Mouse (Mus musculus) midbrain, postnatal 0 days (tissue): Measurements from ENCODE around the gene Fggy. TPM values are rescaled to one million over a fixed set of nuclear protein-coding genes. Genes with fewer than 3 reads are reported as not detected.

Source experiments
- ATAC-seq: fragments of 200-750 bp; cut with Nextera tagmentation; 2 replicates; pipeline ENCODE4 v1.8.0; 2017; ENCODE audit warnings: moderate number of reproducible peaks, mild to moderate bottlenecking, moderate TSS enrichment, moderate library complexity; ENCODE audit not compliant: low FRiP score
- DNase-seq: peaks from one replicate; pipeline ENCODE4 v3.0.0-alpha.2; 2015; ENCODE audit warnings: low spot score
- H3K27ac ChIP-seq: fragments of 300-500 bp; sonication (generic); 2 replicates; pipeline ENCODE4 v1.5.1; 2014; ENCODE audit warnings: low read depth, mild to moderate bottlenecking, low read length, mixed read lengths
- H3K27me3 ChIP-seq: fragments of 300-500 bp; sonication (generic); 2 replicates; pipeline ENCODE4 v1.6.1; 2014; ENCODE audit warnings: low read length, control low read depth, mixed read lengths; ENCODE audit not compliant: insufficient read depth
- H3K36me3 ChIP-seq: fragments of 300-500 bp; sonication (generic); 2 replicates; pipeline ENCODE4 v1.6.1; 2014; ENCODE audit warnings: low read length, control low read depth, mixed read lengths; ENCODE audit not compliant: insufficient read depth
- H3K4me1 ChIP-seq: fragments of 300-500 bp; sonication (generic); 2 replicates; pipeline ENCODE4 v1.6.1; 2014; ENCODE audit warnings: mild to moderate bottlenecking, control low read depth, antibody characterized with exemption, low read length, mixed read lengths; ENCODE audit not compliant: insufficient read depth
- H3K4me2 ChIP-seq: fragments of 300-500 bp; sonication (generic); 2 replicates; pipeline ENCODE4 v1.6.1; 2014; ENCODE audit warnings: low read depth, mild to moderate bottlenecking, low read length, mixed read lengths; ENCODE audit not compliant: poor library complexity, severe bottlenecking
- H3K4me3 ChIP-seq: fragments of 300-500 bp; sonication (generic); 2 replicates; pipeline ENCODE4 v1.5.1; 2014; ENCODE audit warnings: low read depth, mild to moderate bottlenecking, low read length, moderate library complexity
- H3K9ac ChIP-seq: fragments of 300-500 bp; sonication (generic); replicated peaks from 2 replicates; pipeline ENCODE4 v1.6.1; 2014; ENCODE audit warnings: mild to moderate bottlenecking, low read length, moderate library complexity, mixed read lengths; ENCODE audit not compliant: poor library complexity, severe bottlenecking
- H3K9me3 ChIP-seq: fragments of 300-500 bp; sonication (generic); 2 replicates; pipeline ENCODE4 v1.6.1; 2016; ENCODE audit warnings: low read length, control low read depth
- CTCF ChIP-seq: IDR thresholded peaks from 2 replicates; pipeline ENCODE4 v1.5.1; 2016; ENCODE audit warnings: antibody characterized with exemption, mild to moderate bottlenecking
- WGBS: fragments of 180-500 bp; shearing (Covaris S2); extraction: QIAGEN DNeasy Blood & Tissue Kit; methylation state at CpG from one replicate; pipeline ENCODE4 v1.1.7; 2014; 5-methylcytosine and 5-hydroxymethylcytosine counted together
- polyA plus RNA-seq: library from polyadenylated mRNA; unstranded; fragments of >200 nt; fragmentation: Nextera tagmentation; extraction: Ambion mirVana; gene quantifications from 2 replicates; pipeline ENCODE4 v1.2.1, GENCODE M21; 2015
- total RNA-seq: library from RNA; depleted of rRNA; stranded (reverse); fragments of >200 nt; gene quantifications from 2 replicates; pipeline ENCODE4 v1.2.3, GENCODE M21; 2014

Gene Fggy
- total and polyA plus RNA-seq, 2 experiments from 2014 or later, result 5.8 to 6.2 TPM

DNA sequence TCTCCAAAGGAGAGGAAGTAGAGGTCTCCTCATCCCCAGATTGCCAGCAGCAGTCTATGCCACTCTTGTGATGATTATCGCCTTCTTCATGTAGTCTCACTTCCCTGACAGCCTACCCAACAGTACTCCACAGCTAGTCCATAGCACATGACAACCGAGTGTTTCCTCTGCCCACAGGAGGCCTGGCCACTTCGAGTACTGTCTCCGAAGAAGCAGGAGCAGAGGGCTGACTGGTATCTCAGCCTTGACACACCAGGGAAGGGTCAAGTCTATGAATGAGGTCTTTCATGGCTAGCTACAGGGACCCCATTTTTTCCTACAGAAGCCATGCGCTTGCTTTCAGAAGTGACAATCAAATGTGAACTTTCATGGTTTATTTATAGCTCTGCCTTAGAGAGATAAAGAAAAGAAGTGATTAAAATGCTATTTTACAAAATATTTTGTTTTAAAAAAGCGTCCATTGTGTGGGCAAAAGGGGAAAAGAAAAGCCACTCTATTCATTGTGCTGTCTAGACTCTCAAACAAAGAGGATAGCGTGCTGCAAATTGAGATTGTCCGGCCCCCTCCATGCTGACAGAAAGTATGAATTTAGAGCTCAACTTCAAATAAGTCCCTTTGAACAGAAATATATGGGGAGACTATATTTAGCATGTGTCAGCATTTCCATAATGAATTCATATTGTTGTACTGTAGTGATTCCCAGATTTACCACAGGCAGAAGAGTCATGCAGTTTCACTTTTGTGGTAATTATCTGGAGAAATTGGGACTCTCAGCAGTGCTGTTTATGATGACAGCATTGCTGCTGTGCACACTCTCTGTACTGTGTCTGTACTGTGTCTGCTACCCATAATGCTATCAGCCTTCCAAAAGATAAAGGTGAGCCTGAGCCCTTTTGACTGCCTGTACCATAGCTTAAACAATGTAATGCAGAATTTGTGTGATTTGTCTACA lies 358.6 kb downstream of the Fggy start:
- ATAC-seq (peak; percentile 67), DNase-seq (no peak)
- Histone ChIP-seq H3K4me1 (peaks cover 8% of the 10 kb centered on the region), H3K4me3 (no peak overlapping the region), H3K4me2 (no peak overlapping the region), H3K9ac (no peak overlapping the region), H3K27ac (no peak overlapping the region), H3K36me3 (no peaks in the 10 kb centered on the region), H3K9me3 (no peaks in the 10 kb centered on the region), H3K27me3 (no peaks in the 10 kb centered on the region)
- 32% methylated on average over 8 of the region's 8 CpGs for WGBS
- TF ChIP-seq CTCF, result no peak

DNA sequence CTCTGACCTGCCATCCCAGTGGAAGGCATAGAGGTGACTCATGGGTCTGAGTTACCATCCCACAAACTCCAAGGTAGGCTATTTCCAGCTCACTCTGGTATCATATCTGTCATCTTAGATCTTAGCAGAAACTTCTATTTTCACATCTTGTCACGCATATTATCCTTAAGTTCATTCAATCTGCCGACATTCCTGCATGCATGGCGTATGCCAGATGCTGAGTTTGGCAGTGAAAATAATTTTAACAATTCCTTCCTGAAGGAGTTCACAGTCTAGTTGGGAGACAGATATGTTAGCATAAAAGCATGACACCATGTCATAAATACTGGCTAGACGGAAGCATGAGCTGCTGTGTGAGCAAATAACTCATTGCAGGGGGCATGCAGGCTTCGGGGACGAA lies 360.4 kb downstream of the Fggy start:
- no peaks in the 10 kb centered on the region for H3K36me3 ChIP-seq
- no peak for TF ChIP-seq CTCF
- no peak overlapping the region for H3K9ac ChIP-seq
- no peaks in the 10 kb centered on the region for H3K9me3 ChIP-seq
- no peak for ATAC-seq
- WGBS, result 84% methylated on average over 6 of the region's 6 CpGs
- H3K27me3 ChIP-seq, result no peaks in the 10 kb centered on the region
- DNase-seq, result no peak
- H3K4me1 ChIP-seq, result peaks cover 8% of the 10 kb centered on the region
- no peak overlapping the region for H3K4me2 ChIP-seq
- H3K4me3 ChIP-seq, result no peak overlapping the region
- H3K27ac ChIP-seq, result no peak overlapping the region

DNA sequence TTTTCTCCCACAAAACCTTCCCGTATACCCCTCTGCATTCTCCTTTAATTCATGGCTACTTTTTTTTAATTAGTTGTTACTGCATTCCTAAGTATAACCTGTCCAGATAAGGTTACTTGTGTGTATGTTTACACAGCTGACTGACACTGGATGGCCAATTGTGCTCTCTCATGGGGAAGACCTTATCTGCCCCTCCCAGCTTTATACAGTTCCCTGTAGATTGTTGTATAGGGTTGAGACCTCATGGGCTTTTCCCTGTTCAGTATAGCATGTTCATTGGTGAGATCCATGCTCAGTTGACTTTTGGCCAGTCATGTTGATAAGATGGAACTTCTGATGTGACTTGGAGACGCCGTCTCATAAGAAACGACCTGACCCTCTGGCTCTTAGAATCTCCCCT lies 363.1 kb downstream of the Fggy start:
- H3K4me3 ChIP-seq, result no peak overlapping the region
- no peaks in the 10 kb centered on the region for H3K9me3 ChIP-seq
- H3K27me3 ChIP-seq, result no peaks in the 10 kb centered on the region
- no peak overlapping the region for H3K27ac ChIP-seq
- no peak overlapping the region for H3K9ac ChIP-seq
- no peak overlapping the region for H3K4me2 ChIP-seq
- no peaks in the 10 kb centered on the region for H3K36me3 ChIP-seq
- WGBS, result 85% methylated on average over 4 of the region's 4 CpGs
- DNase-seq (no peak), ATAC-seq (no peak)
- no peak for TF ChIP-seq CTCF
- peaks cover 8% of the 10 kb centered on the region for H3K4me1 ChIP-seq

DNA sequence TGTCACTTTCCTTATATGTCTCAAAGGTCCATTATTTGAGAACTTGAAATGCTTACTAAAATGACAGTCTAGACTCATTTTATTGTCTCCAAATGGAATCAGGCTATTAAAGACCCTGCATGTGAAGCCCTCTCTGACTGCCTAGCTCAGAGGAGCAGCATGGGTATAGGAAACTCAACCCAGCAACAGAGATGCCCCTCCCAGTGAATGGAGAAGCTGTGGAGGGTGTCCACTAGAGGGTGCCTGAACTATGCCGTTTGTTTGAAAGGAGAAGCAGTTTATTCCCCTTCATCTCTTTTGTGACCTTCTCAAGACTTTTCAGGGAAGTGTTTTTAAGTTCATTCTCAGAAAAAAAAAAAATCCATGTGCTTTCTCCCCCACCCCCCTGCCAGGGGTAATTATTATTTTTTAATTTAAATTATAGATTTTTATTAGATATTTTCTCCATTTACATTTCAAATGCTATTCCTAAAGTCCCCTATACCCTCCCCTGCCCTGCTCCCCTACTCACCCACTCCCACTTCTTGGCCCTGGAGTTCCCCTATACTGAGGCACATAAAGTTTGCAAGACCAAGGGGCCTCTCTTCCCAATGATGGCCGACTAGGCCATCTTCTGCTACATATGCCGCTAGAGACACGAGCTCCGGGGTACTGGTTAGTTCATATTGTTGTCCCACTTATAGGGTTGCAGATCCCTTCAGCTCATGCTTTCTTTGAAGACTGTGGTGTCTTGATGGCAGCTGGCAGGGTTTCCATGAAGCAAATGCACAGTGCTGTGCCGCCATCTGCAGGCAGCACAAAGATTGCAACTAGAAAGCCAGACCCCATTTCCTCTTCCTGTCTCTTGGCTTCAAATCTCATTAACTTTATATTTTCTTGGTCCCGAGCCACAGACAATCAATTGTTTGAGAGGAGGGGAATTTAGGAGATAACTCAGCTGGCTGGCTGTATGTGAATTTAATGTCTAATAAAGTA lies 367.2 kb downstream of the Fggy start:
- Histone ChIP-seq H3K4me2 (no peak overlapping the region), H3K27ac (no peak overlapping the region), H3K36me3 (no peaks in the 10 kb centered on the region), H3K27me3 (no peaks in the 10 kb centered on the region), H3K9me3 (no peaks in the 10 kb centered on the region), H3K4me3 (no peak overlapping the region), H3K9ac (no peak overlapping the region), H3K4me1 (no peaks in the 10 kb centered on the region)
- WGBS, result 14% methylated on average over 7 of the region's 7 CpGs
- DNase-seq, result peak; percentile 88
- TF ChIP-seq CTCF, result peak; percentile 91
- peak; percentile 71; the same call in 1 of the 2 replicates for ATAC-seq

DNA sequence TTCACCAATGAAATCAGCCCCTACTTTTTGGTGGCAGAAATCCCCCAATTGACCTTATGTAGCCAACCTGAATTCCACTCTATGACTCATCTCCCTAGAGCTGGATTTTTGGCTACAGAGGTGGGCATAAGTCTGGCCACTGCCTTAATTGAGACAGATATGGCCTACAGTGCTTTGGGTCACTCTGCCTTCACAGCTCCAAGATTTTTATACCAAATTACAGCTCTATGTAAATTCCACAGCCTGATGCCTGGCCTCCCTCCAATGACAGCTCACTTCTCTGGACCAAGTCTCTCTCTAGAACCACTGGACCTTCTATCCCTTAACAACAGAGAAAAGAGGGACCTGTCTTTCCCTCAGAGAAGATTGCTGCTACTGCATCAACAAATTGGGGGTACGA lies 371.5 kb downstream of the Fggy start:
- no peaks in the 10 kb centered on the region for H3K4me1 ChIP-seq
- no peaks in the 10 kb centered on the region for H3K27me3 ChIP-seq
- no peak overlapping the region for H3K9ac ChIP-seq
- WGBS, result 85% methylated on average over 1 of the region's 1 CpGs
- no peak for ATAC-seq
- no peak overlapping the region for H3K4me3 ChIP-seq
- no peak overlapping the region for H3K27ac ChIP-seq
- no peak for DNase-seq
- TF ChIP-seq CTCF, result no peak
- H3K36me3 ChIP-seq, result no peaks in the 10 kb centered on the region
- H3K9me3 ChIP-seq, result no peaks in the 10 kb centered on the region
- no peak overlapping the region for H3K4me2 ChIP-seq
